Mouse (Mus musculus) embryonic facial prominence, embryonic 10.5 days (tissue): Measurements from ENCODE around the gene Uqcrq. TPM values are rescaled to one million over a fixed set of nuclear protein-coding genes. Genes with fewer than 3 reads are reported as not detected.

Experiments used
- DNase-seq: peaks from one replicate; pipeline ENCODE4 v3.0.0-alpha.2; 2017; ENCODE audit warnings: low spot score
- H3K27ac ChIP-seq: fragments of 300-500 bp; sonication (generic); replicated peaks from 2 replicates; pipeline ENCODE4 v1.5.1; 2016; ENCODE audit warnings: mild to moderate bottlenecking
- H3K27me3 ChIP-seq: fragments of 300-500 bp; sonication (generic); replicated peaks from 2 replicates; pipeline ENCODE4 v1.6.1; 2016; ENCODE audit warnings: low read depth, mild to moderate bottlenecking; ENCODE audit not compliant: poor library complexity, severe bottlenecking
- H3K36me3 ChIP-seq: fragments of 300-500 bp; sonication (generic); replicated peaks from 2 replicates; pipeline ENCODE4 v1.6.1; 2016; ENCODE audit warnings: mild to moderate bottlenecking, moderate library complexity
- H3K4me1 ChIP-seq: fragments of 300-500 bp; sonication (generic); 2 replicates; pipeline ENCODE4 v1.6.1; 2016
- H3K4me3 ChIP-seq: fragments of 300-500 bp; sonication (generic); 2 replicates; pipeline ENCODE4 v1.5.1; 2016; ENCODE audit warnings: mild to moderate bottlenecking, moderate library complexity
- H3K9me3 ChIP-seq: fragments of 300-500 bp; sonication (generic); 2 replicates; pipeline ENCODE4 v1.6.1; 2016; ENCODE audit warnings: mild to moderate bottlenecking
- WGBS: fragments of 180-500 bp; shearing (Covaris S2); methylation state at CpG from one replicate; pipeline ENCODE4 v1.1.7; 2016; 5-methylcytosine and 5-hydroxymethylcytosine counted together
- polyA plus RNA-seq: library from polyadenylated mRNA; unstranded; fragments of >200 nt; fragmentation: Nextera tagmentation; extraction: Ambion mirVana; gene quantifications from 2 replicates; pipeline ENCODE4 v1.2.1, GENCODE M21; 2016

Gene Uqcrq
- 525 and 531 TPM in 2 replicates for polyA plus RNA-seq

- Histone ChIP-seq H3K9me3 (no peaks in the 10 kb centered on the region), H3K27ac (peak within 1 kb of the TSS; percentile 85), H3K27me3 (0 out of 2 replicates have a peak, but pooled peaks cover 4% of the 10 kb centered on the region), H3K36me3 (peaks cover 25% of the 10 kb centered on the region), H3K4me1 (peaks cover 17% of the 10 kb centered on the region), H3K4me3 (peak within 1 kb of the TSS; percentile 99)
- WGBS: under 1% methylated on average over 44 of the region's 44 CpGs
- DNase-seq: peak; percentile 97
Observed at GRCm38 (mm10) chr11:53430670-53431346, at the start of gene Uqcrq, which contains the start of gene Gdf9. TSS of gene Uqcrq (minus strand) at chr11:53430831. TSS of gene Gdf9 (plus strand) at chr11:53431023.

GRCm38 (mm10) chr11:53479783-53480301 is 49.2 kb upstream of the Uqcrq start, which contains the start of the genes Gm9945 and Sowaha:
TSS of gene Gm9945 (plus strand) at chr11:53480166.
TSS of gene Sowaha (minus strand) at chr11:53480274.
- DNase-seq: peak; percentile 61

DNA sequence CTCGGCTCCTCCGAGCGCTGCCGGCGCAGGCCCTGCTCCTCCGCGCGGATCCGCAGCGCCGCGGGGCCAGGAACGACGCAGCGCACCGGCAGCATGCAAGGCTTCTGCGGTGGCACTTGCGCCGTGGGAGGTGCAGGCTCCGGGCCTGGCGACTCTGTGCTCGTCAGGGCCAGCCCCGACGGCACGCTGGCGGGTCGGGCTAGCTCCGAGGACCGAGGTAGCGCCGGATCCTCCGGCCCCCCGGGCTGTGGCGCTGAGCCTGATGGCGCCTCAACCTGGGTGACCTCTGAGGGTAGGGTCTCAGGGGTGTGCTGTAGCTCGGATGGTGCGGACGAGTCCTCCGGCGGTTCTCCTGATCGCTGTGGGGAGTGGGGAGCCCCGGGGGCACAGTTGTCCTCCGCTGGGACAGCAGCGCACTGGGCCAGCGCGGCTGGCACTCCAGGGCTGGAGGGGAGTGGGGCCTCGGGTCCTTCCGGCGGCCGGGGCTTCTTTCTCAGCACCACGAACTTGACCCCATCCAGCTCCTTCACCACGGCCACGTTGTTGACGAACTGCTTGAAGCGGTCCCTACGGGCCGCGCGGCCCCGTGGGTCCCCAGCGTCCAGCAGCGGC is 48.6 kb upstream of the Uqcrq start:
- H3K27me3 ChIP-seq: peaks cover 91% of the 10 kb centered on the region
- no peak for DNase-seq

More at GRCm38 (mm10) chr11:53479783-53480301, 49.2 kb upstream of the Uqcrq start, which contains the start of the genes Gm9945 and Sowaha:
- H3K4me3 ChIP-seq: peak within 1 kb of the TSS; percentile 58
- H3K27me3 ChIP-seq: peaks cover 85% of the 10 kb centered on the region
- WGBS: 3% methylated on average over 40 of the region's 40 CpGs
- no peaks in the 10 kb centered on the region; the same call in 1 of the 2 replicates for H3K36me3 ChIP-seq
- peaks cover 33% of the 10 kb centered on the region for H3K4me1 ChIP-seq
- H3K27ac ChIP-seq: peak within 1 kb of the TSS; percentile 54; the same call in 1 of the 2 replicates
- peaks cover 8% of the 10 kb centered on the region for H3K9me3 ChIP-seq

GRCm38 (mm10) chr11:53478383-53479170 is 47.9 kb upstream of the Uqcrq start:
- DNase-seq: peak; percentile 67
- Histone ChIP-seq H3K4me1 (peaks cover 33% of the 10 kb centered on the region), H3K27me3 (peaks cover 95% of the 10 kb centered on the region), H3K4me3 (peak overlapping the region; percentile 58), H3K36me3 (no peaks in the 10 kb centered on the region; the same call in 1 of the 2 replicates), H3K9me3 (peaks cover 8% of the 10 kb centered on the region), H3K27ac (peak overlapping the region; percentile 54; the same call in 1 of the 2 replicates)
- WGBS: 5% methylated on average over 79 of the region's 79 CpGs

More for the DNA sequence above, 48.6 kb upstream of the Uqcrq start:
- Histone ChIP-seq H3K9me3 (peaks cover 8% of the 10 kb centered on the region), H3K27ac (peak overlapping the region; percentile 54; the same call in 1 of the 2 replicates), H3K36me3 (no peaks in the 10 kb centered on the region; the same call in 1 of the 2 replicates), H3K4me3 (peak overlapping the region; percentile 58), H3K4me1 (peaks cover 33% of the 10 kb centered on the region)
- 1% methylated on average over 62 of the region's 62 CpGs for WGBS

GRCm38 (mm10) chr11:53477833-53478232 is 47.2 kb upstream of the Uqcrq start:
- no peak overlapping the region for H3K27ac ChIP-seq
- DNase-seq: peak; percentile 48
- no peak overlapping the region for H3K4me3 ChIP-seq
- peaks cover 95% of the 10 kb centered on the region for H3K27me3 ChIP-seq
- H3K36me3 ChIP-seq: no peaks in the 10 kb centered on the region; the same call in 1 of the 2 replicates
- peaks cover 8% of the 10 kb centered on the region for H3K9me3 ChIP-seq
- WGBS: 27% methylated on average over 7 of the region's 7 CpGs
- peaks cover 33% of the 10 kb centered on the region for H3K4me1 ChIP-seq

- 27% methylated on average over 8 of the region's 8 CpGs for WGBS
Observed at GRCm38 (mm10) chr11:53475620-53476019, 45.0 kb upstream of the Uqcrq start.

DNA sequence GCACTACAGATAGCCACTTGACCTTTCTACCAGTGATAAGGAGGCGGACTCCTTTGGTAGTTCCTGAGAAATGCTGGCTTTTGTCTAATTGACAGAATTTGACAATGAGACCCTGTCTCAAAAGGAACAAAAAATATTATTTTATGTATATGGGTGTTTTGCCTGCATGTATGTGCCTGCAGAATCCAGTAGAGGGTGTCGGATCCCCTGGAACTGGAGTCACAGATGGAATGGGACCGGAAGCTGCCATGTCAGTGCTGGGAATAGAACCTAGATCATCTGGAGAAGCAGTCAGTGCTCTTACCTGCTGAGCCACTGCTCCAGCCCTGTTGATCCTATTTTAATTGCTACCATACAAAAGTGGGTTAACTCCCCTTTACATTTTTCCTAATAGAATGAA is 42.1 kb upstream of the Uqcrq start:
- Histone ChIP-seq H3K9me3 (no peaks in the 10 kb centered on the region), H3K27ac (no peak overlapping the region), H3K4me1 (peaks cover 35% of the 10 kb centered on the region), H3K4me3 (no peak overlapping the region), H3K27me3 (peaks cover 98% of the 10 kb centered on the region), H3K36me3 (no peaks in the 10 kb centered on the region)
- 81% methylated on average over 3 of the region's 3 CpGs for WGBS
- no peak for DNase-seq

More at GRCm38 (mm10) chr11:53475620-53476019, 45.0 kb upstream of the Uqcrq start:
- no peak for DNase-seq
- Histone ChIP-seq H3K9me3 (peaks cover 8% of the 10 kb centered on the region), H3K27me3 (peaks cover 99% of the 10 kb centered on the region), H3K27ac (no peak overlapping the region), H3K36me3 (no peaks in the 10 kb centered on the region; the same call in 1 of the 2 replicates), H3K4me1 (peaks cover 43% of the 10 kb centered on the region), H3K4me3 (no peak overlapping the region)

DNA sequence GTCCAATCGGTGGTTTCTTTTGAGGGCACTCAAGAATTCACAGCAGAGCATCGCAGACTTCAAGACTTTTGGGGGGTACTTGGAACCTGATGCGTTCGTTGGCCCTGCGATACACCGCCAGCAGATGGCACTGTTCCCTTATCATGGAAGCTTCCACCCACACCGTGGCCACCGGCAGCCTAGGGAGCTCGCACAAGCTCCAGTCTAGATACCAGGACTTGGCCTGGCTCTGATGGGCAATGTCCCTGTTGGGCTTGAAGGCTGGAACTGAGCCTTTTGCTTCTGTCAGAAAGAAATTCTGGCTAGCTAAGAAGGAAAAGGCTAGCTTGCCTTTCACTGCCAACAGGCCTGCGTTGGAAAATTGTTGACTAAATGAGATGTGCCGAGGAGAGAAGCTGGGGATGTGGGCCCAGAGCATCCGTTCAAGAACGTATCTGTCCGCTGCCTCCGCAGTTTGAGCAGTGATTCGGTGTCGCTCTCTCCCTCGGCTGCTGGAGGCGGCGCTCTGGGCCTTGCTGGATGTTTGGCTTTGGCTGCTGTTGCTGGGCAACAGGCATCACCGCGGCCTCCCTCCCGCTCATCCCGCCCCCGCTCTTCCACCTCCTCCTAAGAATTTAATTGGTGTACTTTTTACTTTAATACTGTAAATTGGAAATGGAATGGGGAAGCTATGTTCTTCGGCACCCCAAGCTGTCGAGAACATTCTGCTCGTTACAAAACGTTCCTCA is 39.5 kb upstream of the Uqcrq start, which contains the start of gene Gm9837:
Gm9837 (minus strand) TSS at position 512 of the 728 bp plus-strand sequence.
- 4% methylated on average over 29 of the region's 29 CpGs for WGBS
- peak; percentile 92 for DNase-seq
- Histone ChIP-seq H3K27me3 (peaks cover 98% of the 10 kb centered on the region), H3K9me3 (no peaks in the 10 kb centered on the region), H3K4me1 (peaks cover 34% of the 10 kb centered on the region), H3K27ac (no peak within 1 kb of the TSS), H3K4me3 (peak within 1 kb of the TSS; percentile 42), H3K36me3 (no peaks in the 10 kb centered on the region)

GRCm38 (mm10) chr11:53469294-53469967 is 38.8 kb upstream of the Uqcrq start:
- Histone ChIP-seq H3K4me1 (peaks cover 33% of the 10 kb centered on the region), H3K27me3 (peaks cover 98% of the 10 kb centered on the region), H3K27ac (no peak overlapping the region), H3K9me3 (no peaks in the 10 kb centered on the region), H3K4me3 (peak overlapping the region; percentile 42), H3K36me3 (no peaks in the 10 kb centered on the region)
- WGBS: 26% methylated on average over 16 of the region's 16 CpGs
- no peak for DNase-seq

DNA sequence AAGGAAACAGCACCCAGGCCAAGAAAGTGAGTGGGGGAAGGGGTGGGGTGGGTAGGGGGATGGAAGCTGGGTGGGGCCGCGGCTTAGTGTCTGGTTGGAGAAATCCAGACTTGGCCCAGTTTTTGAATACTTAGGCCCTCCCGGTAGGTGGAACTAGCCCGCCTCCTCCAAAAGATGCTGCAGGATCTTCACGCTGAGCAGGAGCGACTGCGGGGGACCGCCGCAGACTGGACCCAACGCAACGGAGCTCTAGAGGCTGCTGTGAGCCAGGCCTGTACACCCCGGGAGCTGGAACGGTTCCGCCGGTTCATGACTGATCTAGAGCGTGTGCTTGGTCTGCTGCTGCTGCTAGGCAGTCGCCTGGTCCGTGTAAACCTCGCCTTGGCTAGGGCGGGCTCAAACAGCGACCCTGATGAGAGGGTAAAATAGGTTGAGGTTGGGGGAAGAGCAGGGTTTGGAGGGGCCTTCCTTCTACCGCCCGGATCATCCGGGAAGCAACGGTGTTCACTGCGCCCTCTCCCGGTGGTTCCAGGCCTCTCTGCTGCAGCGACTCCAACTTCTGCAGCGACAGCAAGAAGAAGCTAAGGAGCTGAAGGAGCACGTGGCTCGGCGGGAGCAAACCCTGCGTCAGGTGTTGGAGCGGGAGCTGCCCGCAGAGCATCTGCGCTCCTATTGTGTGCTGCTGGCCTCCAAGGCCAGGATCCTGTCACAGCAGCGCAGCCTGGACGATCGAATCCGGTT is 35.8 kb upstream of the Uqcrq start:
- WGBS: 4% methylated on average over 40 of the region's 40 CpGs
- peak overlapping the region; percentile 45 for H3K27ac ChIP-seq
- no peaks in the 10 kb centered on the region for H3K9me3 ChIP-seq
- peak; percentile 88 for DNase-seq
- H3K4me3 ChIP-seq: peak overlapping the region; percentile 51
- peaks cover 50% of the 10 kb centered on the region for H3K4me1 ChIP-seq
- H3K36me3 ChIP-seq: no peaks in the 10 kb centered on the region
- peaks cover 99% of the 10 kb centered on the region for H3K27me3 ChIP-seq
